Mouse (Mus musculus): ENCODE results near the gene Tns3. TPM values are rescaled to one million over a fixed set of nuclear protein-coding genes. Genes with fewer than 3 reads are reported as not detected.

Gene Tns3
- total and polyA plus RNA-seq, 3 experiments: not detected

GRCm38 (mm10) chr11:8697670-8698069, 33.3 kb upstream of the Tns3 start:
- H3K4me3 ChIP-seq (ENCODE audit: control insufficient read depth in 1 of 2, insufficient read depth in 1 of 2, low read depth in 2 of 2, low read length in 2 of 2): no peak overlapping the region
- no peak overlapping the region for H3K9ac ChIP-seq (ENCODE audit: control insufficient read depth, low read depth, low read length, poor library complexity, severe bottlenecking)
- no peak overlapping the region for H3K27ac ChIP-seq (ENCODE audit: control insufficient read depth, low read depth, low read length)
- no peak for DNase-seq (ENCODE audit: low read depth, low spot score)
- no peaks in the 10 kb centered on the region for H3K36me3 ChIP-seq (ENCODE audit: control insufficient read depth in 1 of 2, insufficient read depth in 2 of 2, low read length in 2 of 2)
- TF ChIP-seq EP300 (IDR thresholded peaks at IDR 0.05; ENCODE audit: low read depth in 1 of 2, low read length in 2 of 2) (no peak), MYB (IDR thresholded peaks at IDR 0.05; ENCODE audit: low read depth, low read length) (no peak), POLR2AphosphoS5 (IDR thresholded peaks at IDR 0.05; ENCODE audit: borderline replicate concordance, low read depth, low read length) (no peak), CTCF (IDR thresholded peaks at IDR 0.05 in 2 of 3, conservative IDR thresholded peaks at IDR 0.05 in 1 of 3; ENCODE audit: control insufficient read depth in 1 of 3, insufficient read depth in 1 of 3, low read depth in 2 of 3, low read length in 3 of 3, poor library complexity in 1 of 3, severe bottlenecking in 1 of 3) (no peak), ZNF384 (IDR thresholded peaks at IDR 0.05; ENCODE audit: low read depth, low read length) (no peak), MEF2A (IDR thresholded peaks at IDR 0.05; ENCODE audit: extremely low read depth, insufficient replicate concordance, low read depth, low read length, poor library complexity, severe bottlenecking) (no peak), RCOR1 (IDR thresholded peaks at IDR 0.05; ENCODE audit: low read depth, low read length) (no peak), GABPA (IDR thresholded peaks at IDR 0.05; ENCODE audit: low read depth, low read length) (no peak), CHD1 (IDR thresholded peaks at IDR 0.05; ENCODE audit: low read depth, low read length) (no peak), ZKSCAN1 (IDR thresholded peaks at IDR 0.05; ENCODE audit: low read depth, low read length) (no peak), MAX (IDR thresholded peaks at IDR 0.05; ENCODE audit: low read length) (no peak), TBP (IDR thresholded peaks at IDR 0.05; ENCODE audit: low read depth, low read length) (no peak), RAD21 (IDR thresholded peaks at IDR 0.05; ENCODE audit: low read depth, low read length) (no peak), MXI1 (IDR thresholded peaks at IDR 0.05; ENCODE audit: low read depth, low read length) (no peak), USF2 (IDR thresholded peaks at IDR 0.05; ENCODE audit: borderline replicate concordance in 1 of 2, insufficient read depth in 1 of 2, low read depth in 1 of 2, low read length in 2 of 2) (no peak), E2F4 (IDR thresholded peaks at IDR 0.05; ENCODE audit: borderline replicate concordance, low read depth, low read length) (no peak), NRF1 (IDR thresholded peaks at IDR 0.05; ENCODE audit: insufficient read depth, low read depth, low read length, poor library complexity, severe bottlenecking) (no peak)
- H3K27me3 ChIP-seq (ENCODE audit: control insufficient read depth in 1 of 2, insufficient read depth in 2 of 2, low read length in 2 of 2): no peaks in the 10 kb centered on the region
- H3K79me2 ChIP-seq (ENCODE audit: control insufficient read depth, insufficient read depth, low read length, poor library complexity): no peaks in the 10 kb centered on the region
- no peaks in the 10 kb centered on the region for H3K9me3 ChIP-seq (replicated peaks; ENCODE audit: insufficient read depth, low read length)
- no peaks in the 10 kb centered on the region for H3K4me1 ChIP-seq (ENCODE audit: control insufficient read depth in 1 of 2, insufficient read depth in 2 of 2, low read length in 2 of 2)

- no peak overlapping the region for H3K4me3 ChIP-seq (ENCODE audit: control insufficient read depth in 1 of 2, insufficient read depth in 1 of 2, low read depth in 2 of 2, low read length in 2 of 2)
Measured at GRCm38 (mm10) chr11:8694096-8694495, 29.8 kb upstream of the Tns3 start.

More at GRCm38 (mm10) chr11:8694096-8694495, 29.8 kb upstream of the Tns3 start:
- Histone ChIP-seq H3K36me3 (ENCODE audit: control insufficient read depth in 1 of 2, insufficient read depth in 2 of 2, low read length in 2 of 2) (no peaks in the 10 kb centered on the region), H3K27me3 (ENCODE audit: control insufficient read depth in 1 of 2, insufficient read depth in 2 of 2, low read length in 2 of 2) (no peaks in the 10 kb centered on the region), H3K4me1 (ENCODE audit: control insufficient read depth in 1 of 2, insufficient read depth in 2 of 2, low read length in 2 of 2) (no peaks in the 10 kb centered on the region), H3K27ac (ENCODE audit: control insufficient read depth, low read depth, low read length) (no peak overlapping the region), H3K9ac (ENCODE audit: control insufficient read depth, low read depth, low read length, poor library complexity, severe bottlenecking) (no peak overlapping the region), H3K79me2 (ENCODE audit: control insufficient read depth, insufficient read depth, low read length, poor library complexity) (no peaks in the 10 kb centered on the region), H3K9me3 (replicated peaks; ENCODE audit: insufficient read depth, low read length) (no peaks in the 10 kb centered on the region)
- DNase-seq (ENCODE audit: low read depth, low spot score): no peak
- TF ChIP-seq SIN3A (IDR thresholded peaks at IDR 0.05; ENCODE audit: low read length) (no peak), MAFK (IDR thresholded peaks at IDR 0.05; ENCODE audit: borderline replicate concordance, low read depth, low read length) (no peak), NELFE (IDR thresholded peaks at IDR 0.05; ENCODE audit: low read depth, low read length) (no peak), POLR2AphosphoS5 (IDR thresholded peaks at IDR 0.05; ENCODE audit: borderline replicate concordance, low read depth, low read length) (no peak), GABPA (IDR thresholded peaks at IDR 0.05; ENCODE audit: low read depth, low read length) (no peak), MYC (IDR thresholded peaks at IDR 0.05; ENCODE audit: low read depth, low read length) (no peak), GATA1 (IDR thresholded peaks at IDR 0.05; ENCODE audit: low read depth, low read length) (no peak), MAX (IDR thresholded peaks at IDR 0.05; ENCODE audit: low read length) (no peak), KAT2A (conservative IDR thresholded peaks at IDR 0.05; ENCODE audit: low read depth, low read length) (no peak), MAZ (IDR thresholded peaks at IDR 0.05; ENCODE audit: low read depth, low read length) (no peak)

Measured in MEL (cell line).